ENCODE assay signal across 7 mouse cellular contexts in genomic region chr9:37347988-37348642, GRCm38 (mm10). TPM values are rescaled to one million over a fixed set of nuclear protein-coding genes. Genes with fewer than 3 reads are reported as not detected.
DNase-seq lines count a peak whose midpoint lies in the region; ATAC-seq lines count a peak whose summit lies in the region.

Ccdc15 (minus strand) TSS chr9:37348432.

- H3K4me2 ChIP-seq in embryonic facial prominence, embryonic 12.5 days (replicated peaks): peak within 1 kb of the TSS; percentile 70
- peak within 1 kb of the TSS; percentile 84 for H3K4me2 ChIP-seq in limb, embryonic 11.5 days (ENCODE audit: low read depth, severe bottlenecking)
- peak within 1 kb of the TSS; percentile 65 for H3K4me2 ChIP-seq in midbrain, embryonic 14.5 days (ENCODE audit: low read length)

- H3K9ac ChIP-seq in embryonic facial prominence, embryonic 12.5 days: peak within 1 kb of the TSS; percentile 78
- H3K9ac ChIP-seq in limb, embryonic 11.5 days (ENCODE audit: low read length): peak within 1 kb of the TSS; percentile 83
- peak within 1 kb of the TSS; percentile 66 for H3K9ac ChIP-seq in midbrain, embryonic 14.5 days (replicated peaks; ENCODE audit: low read length)

- H3K4me1 ChIP-seq in embryonic facial prominence, embryonic 12.5 days: peaks cover 10% of the 10 kb centered on the region; the same call in 1 of the 2 replicates
- H3K4me1 ChIP-seq in limb, embryonic 11.5 days (ENCODE audit: control insufficient read depth, insufficient read depth, low read length): no peaks in the 10 kb centered on the region
- peaks cover 11% of the 10 kb centered on the region for H3K4me1 ChIP-seq in midbrain, embryonic 14.5 days (ENCODE audit: control insufficient read depth, insufficient read depth, low read length)

- H3K27ac ChIP-seq in embryonic facial prominence, embryonic 12.5 days: peak within 1 kb of the TSS; percentile 90
- peak within 1 kb of the TSS; percentile 64 for H3K27ac ChIP-seq in limb, embryonic 11.5 days (replicated peaks; ENCODE audit: low read depth, low read length)
- peak within 1 kb of the TSS; percentile 89 for H3K27ac ChIP-seq in midbrain, embryonic 14.5 days (replicated peaks; ENCODE audit: low read depth, low read length)

- H3K36me3 ChIP-seq in embryonic facial prominence, embryonic 12.5 days: no peaks in the 10 kb centered on the region
- no peaks in the 10 kb centered on the region for H3K36me3 ChIP-seq in limb, embryonic 11.5 days (ENCODE audit: control insufficient read depth, insufficient read depth, low read length)
- 0 out of 2 replicates have a peak, but pooled peaks cover 3% of the 10 kb centered on the region for H3K36me3 ChIP-seq in midbrain, embryonic 14.5 days (ENCODE audit: control insufficient read depth, insufficient read depth, low read length)

- under 1% methylated on average over 41 of the region's 41 CpGs for WGBS in embryonic facial prominence, embryonic 12.5 days
- under 1% methylated on average over 41 of the region's 41 CpGs for WGBS in limb, embryonic 11.5 days
- WGBS in midbrain, embryonic 14.5 days: under 1% methylated on average over 41 of the region's 41 CpGs

- H3K27me3 ChIP-seq in embryonic facial prominence, embryonic 12.5 days: no peaks in the 10 kb centered on the region
- H3K27me3 ChIP-seq in limb, embryonic 11.5 days (ENCODE audit: control insufficient read depth, insufficient read depth, low read length): no peaks in the 10 kb centered on the region
- H3K27me3 ChIP-seq in midbrain, embryonic 14.5 days (ENCODE audit: control insufficient read depth, insufficient read depth, low read length): no peaks in the 10 kb centered on the region

- H3K9me3 ChIP-seq in embryonic facial prominence, embryonic 12.5 days: no peaks in the 10 kb centered on the region
- no peaks in the 10 kb centered on the region for H3K9me3 ChIP-seq in limb, embryonic 11.5 days (ENCODE audit: control insufficient read depth, low read length)
- H3K9me3 ChIP-seq in midbrain, embryonic 14.5 days (ENCODE audit: control insufficient read depth, low read length): no peaks in the 10 kb centered on the region

- H3K4me3 ChIP-seq in embryonic facial prominence, embryonic 12.5 days: peak within 1 kb of the TSS; percentile 70
- peak within 1 kb of the TSS; percentile 72 for H3K4me3 ChIP-seq in limb, embryonic 11.5 days (ENCODE audit: low read depth, low read length)
- peak within 1 kb of the TSS; percentile 48 for H3K4me3 ChIP-seq in midbrain, embryonic 14.5 days (replicated peaks; ENCODE audit: low read depth, low read length)

- peak; percentile 98 for DNase-seq in adrenal gland, postnatal 25 days
- peak; percentile 100 for DNase-seq in heart, adult 11 months
- peak; percentile 95 for DNase-seq in kidney, adult 18-20 months
- peak; percentile 97 for DNase-seq in limb, embryonic 11.5 days (ENCODE audit: low spot score)
- DNase-seq in midbrain, embryonic 14.5 days: peak; percentile 98
- DNase-seq in spleen, adult 18-20 months: peak; percentile 92 to 93

- ATAC-seq in embryonic facial prominence, embryonic 12.5 days (ENCODE audit: insufficient number of reproducible peaks, insufficient read depth, low FRiP score, low TSS enrichment): peak; percentile 98
- peak; percentile 99 for ATAC-seq in limb, embryonic 11.5 days (ENCODE audit: insufficient number of reproducible peaks, low FRiP score, low TSS enrichment, low read depth)
- ATAC-seq in midbrain, embryonic 14.5 days (ENCODE audit: low FRiP score, low TSS enrichment): peak; percentile 99

RNA-seq across cellular contexts. Expression of gene Ccdc15, which starts in this region (rescaled TPM):
- 3.9 and 4.6 TPM in 2 replicates for total RNA-seq in adrenal gland, postnatal 25 days (2021)
- 8.3 and 8.4 TPM in 2 replicates for polyA plus RNA-seq in embryonic facial prominence, embryonic 12.5 days (2016; fragmentation: Nextera tagmentation; extraction: Ambion mirVana)
- 6.1 and 6.6 TPM in 2 replicates for polyA plus RNA-seq in limb, embryonic 11.5 days (2014; fragmentation: Nextera tagmentation; extraction: Ambion mirVana)
- polyA plus RNA-seq in midbrain, embryonic 14.5 days (2014; fragmentation: Nextera tagmentation; extraction: Ambion mirVana): 8.5 and 9.4 TPM in 2 replicates

Comparison
In these comparisons a context has a peak if more than half of its experiments do, and no peak if none do; other contexts are left out.
1. Peak in every context shown above with its lines: DNase-seq, ATAC-seq, H3K4me3 ChIP-seq and H3K27ac ChIP-seq.